Mouse (Mus musculus) forebrain, postnatal 0 days (tissue): Measurements from ENCODE around the gene Gm11939. TPM values are rescaled to one million over a fixed set of nuclear protein-coding genes. Genes with fewer than 3 reads are reported as not detected.

ENCODE experiments used
- ATAC-seq: fragments of 200-750 bp; cut with Nextera tagmentation; 2 replicates; pipeline ENCODE4 v1.8.0; 2017; ENCODE audit warnings: mild to moderate bottlenecking, moderate library complexity
- DNase-seq: peaks from one replicate; pipeline ENCODE4 v3.0.0-alpha.2; 2015
- H3K27ac ChIP-seq: fragments of 300-500 bp; sonication (generic); 2 replicates; pipeline ENCODE4 v1.5.1; 2014; ENCODE audit warnings: low read depth, mild to moderate bottlenecking, antibody characterized with exemption, low read length, moderate library complexity, mixed read lengths
- H3K27me3 ChIP-seq: fragments of 300-500 bp; sonication (generic); 2 replicates; pipeline ENCODE4 v1.6.1; 2014; ENCODE audit warnings: mild to moderate bottlenecking, low read length, mixed read lengths; ENCODE audit not compliant: insufficient read depth
- H3K36me3 ChIP-seq: fragments of 300-500 bp; sonication (generic); 2 replicates; pipeline ENCODE4 v1.6.1; 2014; ENCODE audit warnings: mild to moderate bottlenecking, moderate library complexity; ENCODE audit not compliant: insufficient read depth
- H3K4me1 ChIP-seq: fragments of 300-500 bp; sonication (generic); 2 replicates; pipeline ENCODE4 v1.6.1; 2014; ENCODE audit warnings: antibody characterized with exemption; ENCODE audit not compliant: insufficient read depth
- H3K4me2 ChIP-seq: fragments of 300-500 bp; sonication (generic); 2 replicates; pipeline ENCODE4 v1.6.1; 2014; ENCODE audit warnings: low read depth, mild to moderate bottlenecking, moderate library complexity
- H3K4me3 ChIP-seq: fragments of 300-500 bp; sonication (generic); 2 replicates; pipeline ENCODE4 v1.5.1; 2014; ENCODE audit warnings: low read depth, low read length, mixed read lengths
- H3K9ac ChIP-seq: fragments of 300-500 bp; sonication (generic); 2 replicates; pipeline ENCODE4 v1.6.1; 2014; ENCODE audit warnings: mild to moderate bottlenecking
- H3K9me3 ChIP-seq: fragments of 300-500 bp; sonication (generic); 2 replicates; pipeline ENCODE4 v1.6.1; 2016; ENCODE audit warnings: low read length
- CTCF ChIP-seq: sonication (generic); IDR thresholded peaks from 2 replicates; pipeline ENCODE4 v1.5.1; 2016; ENCODE audit warnings: antibody characterized with exemption, control low read depth, low read depth
- WGBS: fragments of 180-500 bp; shearing (Covaris S2); extraction: QIAGEN DNeasy Blood & Tissue Kit; methylation state at CpG from one replicate; pipeline ENCODE4 v1.1.7; 2014; 5-methylcytosine and 5-hydroxymethylcytosine counted together
- polyA plus RNA-seq: library from polyadenylated mRNA; unstranded; fragments of >200 nt; fragmentation: Nextera tagmentation; extraction: Ambion mirVana; gene quantifications from 2 replicates; pipeline ENCODE4 v1.2.1, GENCODE M21; 2015
- total RNA-seq: library from RNA; depleted of rRNA; stranded (reverse); fragments of >200 nt; gene quantifications from 2 replicates; pipeline ENCODE4 v1.2.3, GENCODE M21; 2014; rRNA removed

The Gm11939 gene
- total and polyA plus RNA-seq, 2 experiments from 2014 or later, result not detected

GRCm38 (mm10) chr11:99556753-99557152 is 2.5 kb downstream of the Gm11939 start, which contains the start of gene Krtap3-2:
TSS of gene Krtap3-2 (minus strand) at chr11:99556853.
- Histone ChIP-seq H3K4me1 (no peaks in the 10 kb centered on the region), H3K9ac (no peak within 1 kb of the TSS), H3K9me3 (no peaks in the 10 kb centered on the region), H3K27ac (no peak within 1 kb of the TSS), H3K27me3 (no peaks in the 10 kb centered on the region), H3K4me3 (no peak within 1 kb of the TSS), H3K4me2 (no peak within 1 kb of the TSS), H3K36me3 (no peaks in the 10 kb centered on the region)
- DNase-seq (no peak), ATAC-seq (no peak)
- WGBS, result 95% methylated on average over 2 of the region's 2 CpGs
- TF ChIP-seq CTCF, result no peak

GRCm38 (mm10) chr11:99556195-99556594 is 3.1 kb downstream of the Gm11939 start:
- Histone ChIP-seq H3K9ac (no peak overlapping the region), H3K27ac (no peak overlapping the region)
- 94% methylated on average over 2 of the region's 2 CpGs for WGBS

GRCm38 (mm10) chr11:99550765-99551164 is 8.5 kb downstream of the Gm11939 start, which contains the start of gene Krtap3-3:
TSS of gene Krtap3-3 (minus strand) at chr11:99550865.
- WGBS, result 46% methylated on average over 4 of the region's 4 CpGs
- ATAC-seq, result no peak

More at GRCm38 (mm10) chr11:99556195-99556594, 3.1 kb downstream of the Gm11939 start:
- ATAC-seq (no peak), DNase-seq (no peak)
- TF ChIP-seq CTCF, result no peak
- H3K4me3 ChIP-seq, result no peak overlapping the region
- H3K4me1 ChIP-seq, result no peaks in the 10 kb centered on the region
- no peak overlapping the region for H3K4me2 ChIP-seq
- H3K27me3 ChIP-seq, result no peaks in the 10 kb centered on the region
- H3K36me3 ChIP-seq, result no peaks in the 10 kb centered on the region
- no peaks in the 10 kb centered on the region for H3K9me3 ChIP-seq

GRCm38 (mm10) chr11:99547892-99548291 is 11.4 kb downstream of the Gm11939 start:
- Histone ChIP-seq H3K27ac (no peak overlapping the region), H3K27me3 (no peaks in the 10 kb centered on the region), H3K4me1 (no peaks in the 10 kb centered on the region), H3K4me2 (no peak overlapping the region), H3K9ac (no peak overlapping the region), H3K4me3 (no peak overlapping the region), H3K36me3 (no peaks in the 10 kb centered on the region), H3K9me3 (no peaks in the 10 kb centered on the region)
- ATAC-seq (no peak), DNase-seq (no peak)
- TF ChIP-seq CTCF, result no peak

More at GRCm38 (mm10) chr11:99550765-99551164, 8.5 kb downstream of the Gm11939 start, which contains the start of gene Krtap3-3:
- Histone ChIP-seq H3K27ac (no peak within 1 kb of the TSS), H3K4me1 (no peaks in the 10 kb centered on the region), H3K9ac (no peak within 1 kb of the TSS), H3K4me2 (no peak within 1 kb of the TSS), H3K36me3 (no peaks in the 10 kb centered on the region), H3K4me3 (no peak within 1 kb of the TSS), H3K9me3 (no peaks in the 10 kb centered on the region), H3K27me3 (no peaks in the 10 kb centered on the region)
- no peak for DNase-seq
- no peak for TF ChIP-seq CTCF

- DNase-seq, result peak; percentile 22
- Histone ChIP-seq H3K4me1 (no peaks in the 10 kb centered on the region), H3K4me2 (no peak overlapping the region), H3K27ac (no peak overlapping the region), H3K36me3 (no peaks in the 10 kb centered on the region), H3K9ac (no peak overlapping the region), H3K4me3 (no peak overlapping the region), H3K27me3 (no peaks in the 10 kb centered on the region), H3K9me3 (no peaks in the 10 kb centered on the region)
- peak; percentile 45; the same call in 1 of the 2 replicates for ATAC-seq
- TF ChIP-seq CTCF, result no peak
- 27% methylated on average over 9 of the region's 9 CpGs for WGBS
Measured at GRCm38 (mm10) chr11:99539721-99540120, 19.5 kb downstream of the Gm11939 start.

GRCm38 (mm10) chr11:99521288-99521860 is 37.9 kb downstream of the Gm11939 start, which contains the start of gene Krt39:
TSS of gene Krt39 (minus strand) at chr11:99521338.
- H3K4me2 ChIP-seq, result no peak within 1 kb of the TSS
- H3K9me3 ChIP-seq, result no peaks in the 10 kb centered on the region
- no peak within 1 kb of the TSS for H3K9ac ChIP-seq
- H3K4me3 ChIP-seq, result no peak within 1 kb of the TSS
- DNase-seq, result no peak
- no peaks in the 10 kb centered on the region for H3K27me3 ChIP-seq
- H3K4me1 ChIP-seq, result no peaks in the 10 kb centered on the region
- H3K36me3 ChIP-seq, result no peaks in the 10 kb centered on the region
- no peak for TF ChIP-seq CTCF
- no peak within 1 kb of the TSS for H3K27ac ChIP-seq
- ATAC-seq, result no peak
- 88% methylated on average over 13 of the region's 13 CpGs for WGBS

- WGBS, result 90% methylated on average over 8 of the region's 8 CpGs
Measured at GRCm38 (mm10) chr11:99514098-99514497, 45.2 kb downstream of the Gm11939 start.

More at GRCm38 (mm10) chr11:99514098-99514497, 45.2 kb downstream of the Gm11939 start:
- Histone ChIP-seq H3K36me3 (no peaks in the 10 kb centered on the region), H3K4me2 (no peak overlapping the region), H3K27me3 (no peaks in the 10 kb centered on the region), H3K4me3 (no peak overlapping the region), H3K27ac (no peak overlapping the region), H3K9ac (no peak overlapping the region), H3K4me1 (no peaks in the 10 kb centered on the region), H3K9me3 (no peaks in the 10 kb centered on the region)
- DNase-seq (no peak), ATAC-seq (no peak)
- TF ChIP-seq CTCF, result no peak

Other genes starting within 250 kb of the Gm11939 start
Only the 30 nearest of the 35 such genes appear.
- 0.14 TPM in 1 of 2 replicates, not detected in the other for gene Krt26, start 221.5 kb downstream of the Gm11939 start, total RNA-seq
- gene Krt26, start 221.5 kb downstream of the Gm11939 start, polyA plus RNA-seq, result 0.12 and 0.15 TPM in 2 replicates
- gene Krt27, start 208.4 kb downstream of the Gm11939 start, total RNA-seq, result 0.23 TPM in 1 of 2 replicates, not detected in the other
- 0.10 TPM in 1 of 2 replicates, not detected in the other for gene Krt27, start 208.4 kb downstream of the Gm11939 start, polyA plus RNA-seq
- gene Krt28, start 184.6 kb downstream of the Gm11939 start, total RNA-seq, result 0.15 and 0.19 TPM in 2 replicates
- gene Krt28, start 184.6 kb downstream of the Gm11939 start, polyA plus RNA-seq, result 0.24 and 0.48 TPM in 2 replicates
- gene Krt10, start 170.1 kb downstream of the Gm11939 start, total RNA-seq, result 4.0 and 7.1 TPM in 2 replicates
- gene Krt10, start 170.1 kb downstream of the Gm11939 start, polyA plus RNA-seq, result 36.3 and 43.3 TPM in 2 replicates
- 0.14 and 1.6 TPM in 2 replicates for gene Krt12, start 137.2 kb downstream of the Gm11939 start, total RNA-seq
- gene Krt12, start 137.2 kb downstream of the Gm11939 start, polyA plus RNA-seq, result 1.3 and 2.0 TPM in 2 replicates
- gene Krt20, start 121.3 kb downstream of the Gm11939 start, total RNA-seq, result not detected in 2 replicates
- 0.09 and 0.10 TPM in 2 replicates for gene Krt20, start 121.3 kb downstream of the Gm11939 start, polyA plus RNA-seq
- 0.08 TPM in 1 of 2 replicates, not detected in the other for gene Krt23, start 66.3 kb downstream of the Gm11939 start, total RNA-seq
- gene Krt23, start 66.3 kb downstream of the Gm11939 start, polyA plus RNA-seq, result 0.20 and 0.53 TPM in 2 replicates
- gene Krt39, start 38.1 kb downstream of the Gm11939 start, total RNA-seq, result not detected in 2 replicates
- gene Krt39, start 38.1 kb downstream of the Gm11939 start, polyA plus RNA-seq, result not detected in 2 replicates
- gene Krt40, start 16.3 kb downstream of the Gm11939 start, total RNA-seq, result not detected in 2 replicates
- not detected in 2 replicates for gene Krt40, start 16.3 kb downstream of the Gm11939 start, polyA plus RNA-seq
- gene Krtap3-3, start 8.6 kb downstream of the Gm11939 start, total RNA-seq, result not detected in 2 replicates
- not detected in 2 replicates for gene Krtap3-3, start 8.6 kb downstream of the Gm11939 start, polyA plus RNA-seq
- gene Krtap3-2, start 2.6 kb downstream of the Gm11939 start, total RNA-seq, result not detected in 2 replicates
- gene Krtap3-2, start 2.6 kb downstream of the Gm11939 start, polyA plus RNA-seq, result not detected in 2 replicates
- not detected in 2 replicates for gene Krtap3-1, start 7.2 kb upstream of the Gm11939 start, total RNA-seq
- gene Krtap3-1, start 7.2 kb upstream of the Gm11939 start, polyA plus RNA-seq, result not detected in 2 replicates
- not detected in 2 replicates for gene Krtap1-5, start 21.6 kb upstream of the Gm11939 start, total RNA-seq
- gene Krtap1-5, start 21.6 kb upstream of the Gm11939 start, polyA plus RNA-seq, result not detected in 2 replicates
- gene Krtap1-4, start 24.2 kb upstream of the Gm11939 start, total RNA-seq, result not detected in 2 replicates
- gene Krtap1-4, start 24.2 kb upstream of the Gm11939 start, polyA plus RNA-seq, result not detected in 2 replicates
- not detected in 2 replicates for gene Krtap1-3, start 31.9 kb upstream of the Gm11939 start, total RNA-seq
- not detected in 2 replicates for gene Krtap1-3, start 31.9 kb upstream of the Gm11939 start, polyA plus RNA-seq
- not detected in 2 replicates for gene Krtap9-3, start 38.6 kb upstream of the Gm11939 start, total RNA-seq
- not detected in 2 replicates for gene Krtap9-3, start 38.6 kb upstream of the Gm11939 start, polyA plus RNA-seq
- not detected in 2 replicates for gene Gm11938, start 43.8 kb upstream of the Gm11939 start, total RNA-seq
- gene Gm11938, start 43.8 kb upstream of the Gm11939 start, polyA plus RNA-seq, result not detected in 2 replicates
- gene Gm11937, start 50.7 kb upstream of the Gm11939 start, total RNA-seq, result not detected in 2 replicates
- gene Gm11937, start 50.7 kb upstream of the Gm11939 start, polyA plus RNA-seq, result not detected in 2 replicates
- not detected in 2 replicates for gene Krtap2-4, start 55.4 kb upstream of the Gm11939 start, total RNA-seq
- not detected in 2 replicates for gene Krtap2-4, start 55.4 kb upstream of the Gm11939 start, polyA plus RNA-seq
- not detected in 2 replicates for gene Gm11562, start 61.0 kb upstream of the Gm11939 start, total RNA-seq
- gene Gm11562, start 61.0 kb upstream of the Gm11939 start, polyA plus RNA-seq, result not detected in 2 replicates
- gene Krtap4-1, start 68.8 kb upstream of the Gm11939 start, total RNA-seq, result not detected in 2 replicates
- not detected in 2 replicates for gene Krtap4-1, start 68.8 kb upstream of the Gm11939 start, polyA plus RNA-seq
- gene Krtap4-2, start 75.6 kb upstream of the Gm11939 start, total RNA-seq, result not detected in 2 replicates
- not detected in 2 replicates for gene Krtap4-2, start 75.6 kb upstream of the Gm11939 start, polyA plus RNA-seq
- not detected in 2 replicates for gene Krtap4-7, start 84.6 kb upstream of the Gm11939 start, total RNA-seq
- not detected in 2 replicates for gene Krtap4-7, start 84.6 kb upstream of the Gm11939 start, polyA plus RNA-seq
- gene Gm11555, start 90.8 kb upstream of the Gm11939 start, total RNA-seq, result not detected in 2 replicates
- not detected in 2 replicates for gene Gm11555, start 90.8 kb upstream of the Gm11939 start, polyA plus RNA-seq
- gene Gm11563, start 99.5 kb upstream of the Gm11939 start, total RNA-seq, result not detected in 2 replicates
- gene Gm11563, start 99.5 kb upstream of the Gm11939 start, polyA plus RNA-seq, result not detected in 2 replicates
- not detected in 2 replicates for gene Krtap4-6, start 106.5 kb upstream of the Gm11939 start, total RNA-seq
- not detected in 2 replicates for gene Krtap4-6, start 106.5 kb upstream of the Gm11939 start, polyA plus RNA-seq
- gene Gm14190, start 131.3 kb upstream of the Gm11939 start, total RNA-seq, result not detected in 2 replicates
- gene Gm14190, start 131.3 kb upstream of the Gm11939 start, polyA plus RNA-seq, result not detected in 2 replicates
- not detected in 2 replicates for gene Gm14180, start 174.8 kb upstream of the Gm11939 start, total RNA-seq
- not detected in 2 replicates for gene Gm14180, start 174.8 kb upstream of the Gm11939 start, polyA plus RNA-seq
- not detected in 2 replicates for gene Gm11595, start 213.4 kb upstream of the Gm11939 start, total RNA-seq
- not detected in 2 replicates for gene Gm11595, start 213.4 kb upstream of the Gm11939 start, polyA plus RNA-seq
- gene Krtap4-8, start 221.2 kb upstream of the Gm11939 start, total RNA-seq, result not detected in 2 replicates
- not detected in 2 replicates for gene Krtap4-8, start 221.2 kb upstream of the Gm11939 start, polyA plus RNA-seq